Mouse (Mus musculus): Measurements from ENCODE around the gene Ltc4s.

The Ltc4s gene

DNA sequence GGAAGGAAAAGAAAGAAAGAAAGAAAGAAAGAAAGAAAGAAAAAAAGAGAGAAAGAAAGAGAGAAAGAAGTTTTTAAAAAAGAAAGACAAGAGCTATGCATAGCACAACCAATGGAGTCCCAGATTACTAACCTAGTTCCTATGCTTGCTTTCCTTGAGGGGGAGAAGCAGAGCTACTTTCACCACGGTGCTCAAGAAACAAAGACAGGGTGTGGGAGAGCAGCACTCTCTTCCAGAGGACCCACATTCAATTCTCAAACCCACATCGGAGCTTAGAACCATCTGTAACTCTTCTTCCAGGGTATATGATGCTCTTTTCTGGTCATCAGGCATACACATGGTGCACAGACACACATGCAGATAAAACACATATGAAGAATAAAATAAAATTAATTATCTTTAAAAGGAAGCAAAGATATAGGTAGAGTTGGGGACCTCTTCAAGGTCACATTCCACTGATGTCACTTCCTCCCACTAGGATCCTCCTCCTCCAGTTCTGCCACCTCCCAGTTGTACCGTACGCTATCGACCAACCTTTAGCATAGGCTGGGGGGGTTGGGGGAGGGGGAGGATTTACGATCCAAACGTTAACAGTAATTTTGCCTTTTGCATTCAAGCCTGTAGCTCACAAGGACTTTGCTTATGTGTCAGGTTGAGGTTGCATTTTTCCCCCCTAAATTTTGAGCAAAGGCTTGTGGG, 10.2 kb upstream of the Ltc4s start:
- DNase-seq (ENCODE audit: low read depth): no peak

- no peak for DNase-seq (ENCODE audit: low read depth)
These were observed 6.9 kb upstream of the Ltc4s start for GRCm38 (mm10) chr11:50245269-50245668.

- no peak for DNase-seq (ENCODE audit: low read depth)
These were observed 5.5 kb upstream of the Ltc4s start for GRCm38 (mm10) chr11:50243926-50244325.

- DNase-seq (ENCODE audit: low read depth): no peak
These were observed 2.0 kb upstream of the Ltc4s start for GRCm38 (mm10) chr11:50240235-50240911.

GRCm38 (mm10) chr11:50238821-50239791, 690 bp upstream of the Ltc4s start:
- DNase-seq (ENCODE audit: low read depth): no peak

- no peak for DNase-seq (ENCODE audit: low read depth)
These were observed 1.2 kb downstream of the Ltc4s start for GRCm38 (mm10) chr11:50236937-50237835.

DNA sequence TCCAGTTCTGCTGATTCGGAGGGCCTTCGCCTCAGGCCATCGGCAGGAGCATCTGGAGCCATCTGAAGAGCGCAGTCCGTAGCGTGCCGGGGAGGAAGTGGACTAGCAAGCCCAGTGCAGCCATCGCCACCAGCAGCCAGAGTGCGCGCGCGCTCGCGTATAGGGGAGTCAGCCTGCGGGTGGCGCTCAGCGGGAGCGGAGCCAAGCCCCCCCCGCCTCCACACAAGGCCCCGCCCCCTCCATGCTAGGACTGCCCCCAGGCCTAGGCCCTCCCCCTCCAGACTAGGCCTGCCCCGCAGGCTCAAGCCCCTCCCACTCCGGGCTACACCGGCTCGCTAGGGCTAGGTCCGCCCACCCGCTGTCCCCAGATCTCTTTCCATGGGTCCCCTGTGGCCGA, 1.9 kb downstream of the Ltc4s start:
- DNase-seq (ENCODE audit: low read depth): peak; percentile 71

GRCm38 (mm10) chr11:50234606-50235005, 3.8 kb downstream of the Ltc4s start:
- no peak for DNase-seq (ENCODE audit: low read depth)

DNA sequence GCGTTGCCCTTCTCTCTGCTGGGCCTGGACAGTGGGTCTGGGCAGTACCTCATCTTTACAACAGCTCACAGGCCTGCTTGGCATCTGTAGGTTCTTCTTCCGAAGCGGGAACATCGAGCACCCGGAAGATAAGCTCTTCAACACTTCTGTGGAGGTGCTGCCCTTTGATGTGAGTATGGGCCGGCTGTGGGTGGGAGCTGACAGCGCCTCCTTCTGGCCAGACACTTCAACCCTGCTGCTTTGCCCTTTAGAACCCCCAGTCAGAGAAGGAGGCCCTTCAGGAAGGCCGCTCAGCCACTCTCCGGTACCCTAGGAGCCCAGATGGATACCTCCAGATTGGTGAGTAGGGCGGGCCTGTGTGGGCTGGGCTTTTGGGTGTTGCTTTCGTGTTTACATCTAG, 4.4 kb downstream of the Ltc4s start:
- no peak for DNase-seq (ENCODE audit: low read depth)

GRCm38 (mm10) chr11:50233022-50233421, 5.4 kb downstream of the Ltc4s start:
- DNase-seq (ENCODE audit: low read depth): no peak

GRCm38 (mm10) chr11:50231411-50231810, 7.0 kb downstream of the Ltc4s start:
- peak; percentile 92 for DNase-seq (ENCODE audit: low read depth)

- no peak for DNase-seq (ENCODE audit: low read depth)
These were observed 7.7 kb downstream of the Ltc4s start for GRCm38 (mm10) chr11:50230481-50231304.

DNA sequence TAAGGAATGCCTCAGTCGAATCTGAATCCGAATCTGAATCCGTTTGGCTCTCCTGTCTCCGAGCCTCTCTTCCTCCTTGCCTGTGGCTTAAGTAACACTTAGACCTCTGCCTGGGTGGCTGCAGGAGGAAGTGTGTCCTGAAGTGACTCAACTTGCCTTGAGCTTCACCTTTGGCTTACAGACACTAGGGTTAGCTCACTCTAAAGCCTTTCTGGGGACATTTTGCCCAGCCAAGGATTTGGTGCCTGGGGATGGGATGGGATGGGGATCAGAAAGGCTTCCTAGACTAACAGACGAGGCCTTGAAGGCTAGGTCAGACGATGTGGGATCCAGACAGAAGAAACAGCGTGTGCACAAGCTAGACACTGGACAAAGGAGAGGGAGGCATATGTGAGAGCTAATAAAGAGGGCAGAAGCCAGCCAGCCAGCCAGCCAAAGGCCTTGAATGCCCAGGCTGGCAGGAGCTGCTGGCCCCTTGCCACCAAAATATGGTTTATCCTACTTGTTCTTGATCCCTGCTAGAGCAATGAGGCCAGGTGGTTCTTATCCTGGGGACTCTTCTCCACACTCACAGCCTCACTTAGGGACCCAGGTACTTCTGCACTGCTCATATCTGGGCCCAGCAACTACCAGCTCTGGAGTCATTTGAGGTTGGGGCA, 9.0 kb downstream of the Ltc4s start:
- peak; percentile 41 for DNase-seq (ENCODE audit: low read depth)

DNA sequence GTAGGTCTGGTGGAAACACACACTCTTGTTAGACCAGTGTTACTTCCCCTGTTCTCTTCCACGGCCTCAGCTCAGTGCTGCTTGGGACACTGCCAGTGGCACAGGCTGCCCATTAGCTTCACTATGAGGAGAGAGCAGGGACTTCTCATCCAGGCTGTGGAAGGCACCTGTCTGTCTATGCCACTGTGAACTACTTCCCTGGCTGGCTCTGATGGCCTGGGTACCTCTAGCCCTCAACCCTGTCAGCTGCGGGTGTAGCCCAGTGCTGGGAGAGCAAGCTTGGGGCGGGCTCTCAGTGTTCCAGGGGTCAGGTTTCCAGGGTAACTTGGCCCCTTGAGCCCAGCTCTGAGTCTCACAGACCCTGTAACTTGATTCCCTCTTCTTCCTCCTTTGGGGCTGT, 9.6 kb downstream of the Ltc4s start:
- DNase-seq (ENCODE audit: low read depth): peak; percentile 45

DNA sequence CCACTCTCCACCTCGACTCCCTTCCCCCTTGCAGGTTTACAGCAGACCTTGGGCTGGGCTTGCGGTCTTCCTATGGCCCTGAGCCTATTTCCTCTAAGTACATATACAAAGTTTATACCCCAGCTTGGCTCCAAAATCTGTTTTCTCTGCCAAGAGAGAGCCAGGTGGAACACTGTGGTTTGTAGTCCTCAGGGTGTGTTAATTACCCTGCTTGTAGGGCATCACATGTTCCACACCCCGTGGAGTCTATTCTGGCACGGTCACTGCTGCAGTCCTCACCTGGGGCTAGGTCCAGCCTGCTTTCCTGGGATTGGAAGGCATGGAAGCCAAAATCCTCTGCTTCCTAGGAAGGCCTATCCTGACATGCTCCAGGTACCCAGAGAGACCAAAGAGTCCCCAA, 10.7 kb downstream of the Ltc4s start:
- DNase-seq (ENCODE audit: low read depth): no peak

- peak; percentile 48 for DNase-seq (ENCODE audit: low read depth)
These were observed 11.2 kb downstream of the Ltc4s start for GRCm38 (mm10) chr11:50227226-50227625.

GRCm38 (mm10) chr11:50226406-50226805, 12.0 kb downstream of the Ltc4s start:
- no peak for DNase-seq (ENCODE audit: low read depth)

DNA sequence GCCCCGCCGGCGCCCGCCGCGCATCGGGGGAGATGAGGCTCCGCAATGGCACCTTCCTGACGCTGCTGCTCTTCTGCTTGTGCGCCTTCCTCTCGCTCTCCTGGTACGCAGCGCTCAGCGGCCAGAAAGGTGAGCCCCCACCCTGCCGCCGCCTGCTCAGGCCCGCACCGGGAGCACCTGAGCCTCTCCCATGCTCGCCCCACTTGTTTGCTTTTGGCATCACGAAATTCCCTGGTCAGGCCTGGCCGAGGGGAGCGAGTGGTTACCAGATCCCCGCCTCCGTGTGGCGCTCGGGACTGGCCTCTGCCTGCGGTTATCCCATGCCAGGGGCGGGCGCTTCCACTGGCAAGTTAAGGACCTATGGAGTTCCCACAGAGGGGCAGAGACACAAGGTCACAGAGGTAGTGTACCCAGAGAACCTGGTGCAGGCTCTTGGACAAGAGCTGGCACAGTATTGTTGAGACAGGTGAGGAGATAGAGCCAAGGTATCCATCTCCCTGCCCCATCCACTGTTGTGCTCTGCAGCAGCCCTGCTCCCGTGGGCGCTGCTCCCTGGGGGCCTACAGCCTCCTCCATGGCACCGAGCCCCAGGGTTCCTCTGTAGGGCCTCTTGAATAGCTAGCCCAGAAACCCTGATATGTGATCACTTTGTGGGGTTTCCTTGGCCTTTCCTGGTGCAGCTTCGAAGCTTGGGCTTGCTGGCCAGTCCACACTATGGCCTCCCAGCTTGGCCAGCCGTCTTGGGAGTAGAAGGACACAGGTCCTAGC, 12.6 kb downstream of the Ltc4s start:
- DNase-seq (ENCODE audit: low read depth): peak; percentile 60

Measured in NIH3T3 (cell line).